Comparison of ENCODE assay signal across 18 mouse cellular contexts in the genomic region with DNA sequence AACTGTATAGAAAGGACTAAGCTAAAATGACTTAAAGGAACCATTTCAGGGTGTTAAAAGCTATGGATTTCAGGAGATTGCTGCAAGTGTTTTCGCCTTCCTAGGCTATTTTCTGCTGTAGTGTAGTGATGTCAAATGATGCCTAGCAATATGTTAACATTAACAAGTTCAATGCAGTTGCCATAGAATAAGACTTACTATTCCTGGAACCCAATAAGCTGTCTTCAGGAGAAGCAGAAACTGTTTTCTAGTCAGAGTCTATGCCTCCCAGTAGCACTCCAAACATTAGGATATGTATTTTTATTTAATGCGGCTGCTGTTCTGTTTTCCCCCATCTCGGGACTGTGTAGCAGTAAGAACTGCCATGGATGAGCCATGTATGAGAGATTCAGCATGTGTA.
DNase-seq lines count a peak whose midpoint lies in the region; ATAC-seq lines count a peak whose summit lies in the region.
"Had no signal": no experiment of that assay in that cellular context is flagged by ENCODE, and none has a peak within 500 bp of the region (broad histone marks: within the 10 kb centered on the region; RNA-seq: fewer than 3 reads in every experiment).

No protein-coding gene starts in this region.

- 70% methylated on average over 3 of the region's 3 CpGs for WGBS in forebrain, embryonic 16.5 days
- WGBS in midbrain, embryonic 12.5 days, result 89% methylated on average over 3 of the region's 3 CpGs

- no peak overlapping the region for H3K9ac ChIP-seq in forebrain, embryonic 16.5 days (replicated peaks; ENCODE audit: low read depth, low read length)
- H3K9ac ChIP-seq in midbrain, embryonic 12.5 days (replicated peaks), result no peak overlapping the region

- no peak overlapping the region for H3K4me3 ChIP-seq in forebrain, embryonic 16.5 days (replicated peaks; ENCODE audit: low read length)
- no peak overlapping the region for H3K4me3 ChIP-seq in midbrain, embryonic 12.5 days
- H3K4me3 ChIP-seq: limb, embryonic 10.5 days had no signal

- H3K9me3 ChIP-seq in forebrain, embryonic 16.5 days (ENCODE audit: control insufficient read depth, low read length), result no peaks in the 10 kb centered on the region; the same call in 1 of the 2 replicates
- H3K9me3 ChIP-seq in midbrain, embryonic 12.5 days, result no peaks in the 10 kb centered on the region
- H3K9me3 ChIP-seq: limb, embryonic 10.5 days had no signal

- no peaks in the 10 kb centered on the region for H3K27me3 ChIP-seq in forebrain, embryonic 16.5 days (replicated peaks; ENCODE audit: control insufficient read depth, insufficient read depth, low read length)
- H3K27me3 ChIP-seq in midbrain, embryonic 12.5 days, result no peaks in the 10 kb centered on the region

- H3K4me2 ChIP-seq in forebrain, embryonic 16.5 days (ENCODE audit: low read length), result no peak overlapping the region
- H3K4me2 ChIP-seq in midbrain, embryonic 12.5 days (replicated peaks), result no peak overlapping the region
- H3K4me2 ChIP-seq: liver, embryonic 11.5 days had no signal

- ATAC-seq in forebrain, embryonic 16.5 days, result peak; percentile 45
- no peak for ATAC-seq in midbrain, embryonic 12.5 days (ENCODE audit: low FRiP score, low read depth)

- H3K4me1 ChIP-seq in forebrain, embryonic 16.5 days (replicated peaks; ENCODE audit: control insufficient read depth, insufficient read depth, low read length), result peaks cover 23% of the 10 kb centered on the region
- peaks cover 26% of the 10 kb centered on the region for H3K4me1 ChIP-seq in midbrain, embryonic 12.5 days

- H3K27ac ChIP-seq in forebrain, embryonic 16.5 days (ENCODE audit: low read length), result no peak overlapping the region
- H3K27ac ChIP-seq in midbrain, embryonic 12.5 days (replicated peaks), result peak overlapping the region; percentile 86
- H3K27ac ChIP-seq: limb, embryonic 10.5 days had no signal

- DNase-seq in right cerebral cortex, adult 18-20 months, result peak; percentile 8
- no peak for DNase-seq in right cerebral cortex, postnatal 36 days (ENCODE audit: low spot score in 2 of 2)
- no peak for DNase-seq in testis, postnatal 10 days (ENCODE audit: low spot score)
- DNase-seq in urinary bladder, adult 2 months (ENCODE audit: low spot score), result no peak
- DNase-seq in embryo, embryonic 9.5 days (ENCODE audit: extremely low spot score), result no peak
- DNase-seq: adrenal gland, postnatal 25 days; cerebellum, adult 2 months; gastrocnemius, postnatal 25 days; kidney, adult 9 months; kidney, postnatal 4 days; lung, adult 2 months; lung, postnatal 36 days; right cerebral cortex, postnatal 4 days; thymus, adult 18-20 months had no signal

- no peaks in the 10 kb centered on the region for H3K36me3 ChIP-seq in forebrain, embryonic 16.5 days (ENCODE audit: control insufficient read depth, insufficient read depth)
- H3K36me3 ChIP-seq in midbrain, embryonic 12.5 days, result no peaks in the 10 kb centered on the region
- H3K36me3 ChIP-seq: limb, embryonic 10.5 days had no signal
